Mouse (Mus musculus): ENCODE measurements around the gene Apbb2.

Apbb2 gene

DNA sequence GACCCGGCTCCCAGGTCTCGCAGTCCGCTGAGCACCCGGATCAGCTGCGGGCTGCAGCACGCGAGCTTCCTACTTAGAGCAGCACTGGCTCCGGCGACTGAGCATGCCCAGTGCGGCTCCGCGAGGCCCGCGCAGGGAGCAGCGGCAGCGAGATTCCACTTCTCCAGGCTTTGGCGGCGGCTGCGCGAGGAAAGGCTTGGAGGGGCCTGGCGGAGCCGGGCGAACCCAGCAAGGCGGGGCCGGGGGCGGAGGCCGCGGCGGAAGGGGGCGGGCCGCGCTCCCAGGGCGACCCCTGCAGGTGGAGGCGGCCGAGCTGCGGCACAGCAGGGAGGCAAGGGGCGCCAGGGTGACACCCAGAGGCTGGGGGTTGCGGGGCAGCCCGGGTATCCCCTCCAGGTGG, at the start of gene Apbb2:
TSS of gene Apbb2 (minus strand) at position 188 of the 400 bp plus-strand sequence.
- peak; percentile 90 for DNase-seq (ENCODE audit: low spot score)

DNA sequence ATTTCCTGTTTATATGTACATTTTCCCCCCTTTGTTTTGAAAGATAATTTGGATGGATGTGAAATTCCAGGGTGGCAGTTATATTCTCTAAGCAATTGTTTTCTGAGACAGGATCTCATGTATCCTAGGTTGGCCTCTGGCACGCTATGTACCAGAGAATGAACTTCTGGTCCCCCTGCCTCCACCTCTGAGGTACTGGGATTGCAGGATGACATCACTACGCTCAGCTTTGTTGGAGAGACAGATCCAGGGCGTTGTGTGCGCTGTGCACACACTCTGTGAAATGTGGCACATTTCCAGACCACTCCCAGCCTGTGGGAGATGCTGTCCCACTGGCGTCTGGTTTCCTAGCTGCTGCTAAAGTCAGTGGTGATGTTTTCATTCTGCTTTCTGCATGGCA, 35.6 kb upstream of the Apbb2 start:
- DNase-seq (ENCODE audit: low spot score), result no peak

DNA sequence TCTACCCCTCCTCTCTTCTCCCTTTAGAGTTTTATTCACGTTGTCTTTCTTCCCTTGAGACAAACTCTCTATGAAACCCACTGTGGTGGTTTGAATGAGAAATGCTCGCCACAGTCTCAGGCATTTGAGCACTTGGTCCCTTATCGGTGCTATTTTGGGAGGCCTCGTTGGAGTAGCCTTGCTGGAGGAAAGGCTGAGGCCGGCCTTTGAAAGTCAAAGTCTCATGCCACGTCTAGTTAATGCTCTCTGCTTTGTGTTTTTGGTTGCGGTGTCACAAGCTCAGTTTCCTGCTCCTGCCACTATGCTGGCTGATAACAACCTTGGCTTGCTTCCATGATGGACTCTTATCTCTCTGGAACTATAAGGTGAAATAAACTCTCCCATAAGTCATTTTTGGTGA, 28.9 kb upstream of the Apbb2 start:
- no peak for DNase-seq (ENCODE audit: low spot score)

DNA sequence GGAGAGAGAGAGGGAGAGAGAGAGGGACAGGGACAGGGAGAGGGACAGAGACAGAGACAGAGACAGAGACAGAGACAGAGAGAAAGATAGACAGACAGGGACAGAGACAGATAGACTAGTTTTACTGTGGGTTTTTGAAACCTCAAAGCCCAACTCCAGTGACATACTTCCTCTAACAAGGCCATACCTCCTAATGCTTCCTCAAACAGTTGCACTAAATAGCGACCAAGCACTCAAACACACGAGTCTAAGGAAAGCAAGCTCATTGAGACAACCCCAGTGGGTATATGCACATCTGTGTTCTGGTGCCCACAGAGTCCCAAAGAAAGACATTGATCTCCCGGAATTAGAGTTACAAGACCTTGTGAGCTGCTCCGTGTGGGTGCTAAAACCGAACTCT, 24.7 kb upstream of the Apbb2 start:
- no peak for DNase-seq (ENCODE audit: low spot score)

DNA sequence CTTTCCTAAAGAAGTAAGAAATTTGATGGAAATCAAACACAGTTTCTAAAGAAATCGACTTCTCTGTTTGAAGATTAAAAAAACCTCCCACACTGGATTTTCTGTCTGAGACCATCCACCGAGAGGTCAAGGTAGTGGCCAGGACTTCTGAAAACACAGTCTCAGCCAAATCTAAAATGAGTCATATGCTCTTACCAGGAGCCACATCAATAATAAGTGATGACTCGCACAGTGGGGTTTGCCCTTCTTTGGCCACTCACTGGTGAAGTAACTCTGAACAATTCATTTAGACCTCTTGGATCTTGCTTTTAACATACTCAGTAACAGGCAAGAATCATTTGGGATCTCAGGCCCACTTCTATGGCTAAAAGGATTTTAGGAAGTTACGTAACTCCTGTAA, 23.6 kb upstream of the Apbb2 start:
- no peak for DNase-seq (ENCODE audit: low spot score)

DNA sequence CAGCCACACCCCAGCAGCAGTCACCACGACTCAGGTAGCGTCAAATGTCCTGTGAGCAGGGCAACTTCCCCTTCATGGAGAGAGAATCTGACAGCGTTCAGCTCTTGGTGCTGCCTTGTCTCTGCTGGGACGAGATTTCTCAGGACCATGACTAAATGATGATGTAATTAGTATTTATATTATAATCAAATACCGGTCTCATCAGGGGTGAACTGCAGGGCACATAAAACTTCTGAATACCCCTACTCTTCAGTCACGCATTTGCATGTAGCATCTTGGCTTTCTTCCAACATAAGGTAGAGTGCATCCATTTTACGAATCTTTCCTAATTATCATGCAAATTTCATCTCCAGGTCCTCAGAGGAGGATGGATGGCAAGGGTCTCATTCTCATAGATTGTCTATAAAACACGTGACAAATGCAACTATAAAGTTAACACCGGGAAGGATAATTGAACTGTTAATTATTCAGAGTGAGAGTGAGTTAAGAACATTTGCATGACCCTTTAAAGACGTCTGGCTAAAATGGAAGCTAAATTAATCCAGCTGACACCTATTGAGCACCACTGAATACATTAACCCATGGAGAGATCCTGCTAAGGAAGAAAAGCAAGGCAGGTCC, 17.0 kb upstream of the Apbb2 start:
- DNase-seq (ENCODE audit: low spot score), result no peak

DNA sequence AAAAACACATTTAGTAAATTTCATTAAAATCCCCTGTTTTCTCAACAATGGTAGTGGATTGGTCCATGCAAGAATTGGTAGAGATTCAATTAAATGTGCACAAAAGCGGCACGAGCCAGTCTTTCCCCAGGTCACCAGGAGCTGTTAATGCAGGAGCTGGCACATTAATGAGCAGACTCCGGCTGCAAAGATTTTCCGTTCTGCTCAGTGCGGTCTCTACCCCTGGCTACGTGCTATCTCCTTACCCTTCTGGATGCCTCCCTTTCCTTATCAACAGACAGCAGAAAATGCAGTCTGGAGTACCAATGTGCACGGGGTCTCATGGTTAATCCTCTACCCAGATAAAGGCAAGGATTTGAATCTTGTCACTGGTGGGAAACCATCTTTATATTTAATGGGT, 9.2 kb upstream of the Apbb2 start:
- DNase-seq (ENCODE audit: low spot score), result no peak

DNA sequence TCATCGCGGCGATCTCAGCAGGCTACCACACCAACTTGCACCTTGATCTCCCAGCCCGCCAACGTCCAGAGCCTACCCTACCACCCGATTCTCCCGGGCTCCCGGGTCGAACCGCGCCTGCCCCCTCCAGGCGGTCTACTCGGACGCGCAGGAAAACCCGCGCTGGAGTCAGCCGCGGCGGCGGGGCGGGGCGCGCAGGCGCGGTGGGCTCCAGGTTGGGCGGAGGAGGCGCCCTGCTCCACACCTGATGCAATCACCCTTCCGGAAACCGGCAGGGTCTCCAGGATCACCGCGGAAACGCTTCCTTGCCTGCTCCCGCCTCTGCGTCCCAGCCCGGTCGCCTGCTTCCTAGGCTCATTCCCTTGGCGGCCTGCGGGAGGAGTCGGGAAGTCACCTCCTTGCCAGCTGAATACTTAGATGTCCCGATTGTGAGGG, 1.6 kb upstream of the Apbb2 start:
- peak; percentile 73 for DNase-seq (ENCODE audit: low spot score)

DNA sequence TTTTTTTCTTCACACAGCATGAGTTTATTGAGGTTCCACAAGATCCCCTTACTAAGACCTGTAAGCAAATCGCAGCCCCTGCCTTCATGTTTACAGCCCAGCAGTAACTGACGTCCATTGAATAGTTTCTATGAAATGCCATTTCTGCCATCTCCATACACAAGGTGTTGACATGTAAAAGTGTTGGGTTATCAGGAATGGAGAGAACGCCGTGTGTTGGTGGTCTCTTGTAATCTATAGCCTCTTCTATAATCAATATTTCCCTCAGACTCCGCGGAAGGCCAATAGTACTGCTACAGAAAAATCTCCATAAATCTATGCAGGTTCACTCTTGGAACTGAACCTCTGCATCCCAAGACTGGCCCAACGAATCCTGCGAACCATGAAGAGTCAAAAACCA, 1.1 kb upstream of the Apbb2 start:
- DNase-seq (ENCODE audit: low spot score), result no peak

DNA sequence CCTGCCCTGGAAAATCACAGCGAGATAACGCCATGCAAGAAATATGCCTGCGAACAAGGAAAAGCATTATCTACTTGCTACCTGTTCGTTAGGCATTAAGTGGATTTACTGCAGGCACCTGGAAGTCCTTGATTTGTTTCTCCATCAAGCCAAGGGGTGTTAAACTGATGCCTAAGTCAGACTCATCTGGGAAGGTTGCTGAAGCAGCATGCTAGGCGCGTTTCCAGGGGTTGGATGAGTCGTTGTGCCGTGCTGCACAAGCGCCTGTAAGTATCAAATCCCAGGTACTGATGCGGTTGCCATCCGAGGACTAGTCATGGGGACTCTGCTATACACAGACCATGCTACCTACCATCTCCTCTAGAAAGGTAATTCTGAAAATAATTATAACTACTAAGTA, 611 bp upstream of the Apbb2 start:
- no peak for DNase-seq (ENCODE audit: low spot score)

DNA sequence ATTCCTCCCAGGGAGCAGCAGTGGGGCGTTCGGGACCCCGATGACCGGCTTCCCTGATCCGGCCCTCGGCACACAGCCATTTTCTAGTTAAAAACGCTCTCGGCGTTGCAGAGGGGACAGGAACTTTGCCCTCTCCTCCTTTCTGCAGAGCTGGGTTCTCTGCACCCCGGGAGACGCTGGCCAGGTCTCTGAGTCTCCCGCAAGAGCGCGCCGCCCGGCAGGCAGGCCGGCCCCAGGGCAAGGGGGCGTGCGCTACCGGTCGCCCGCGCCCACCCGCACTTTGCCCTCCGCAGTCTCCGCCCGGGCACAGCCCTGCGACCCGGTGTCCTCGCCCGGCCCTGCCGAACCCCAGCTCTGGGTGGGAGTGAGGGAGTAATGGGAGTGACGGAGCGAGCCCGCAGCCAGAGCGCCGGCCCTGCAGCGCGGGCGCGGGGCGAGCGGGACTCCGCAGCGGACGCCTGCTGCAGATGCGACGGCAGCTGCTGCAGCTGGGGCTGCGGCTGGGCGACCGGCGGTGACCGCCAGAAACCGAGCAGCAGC, 593 bp downstream of the Apbb2 start:
- no peak for DNase-seq (ENCODE audit: low spot score)

DNA sequence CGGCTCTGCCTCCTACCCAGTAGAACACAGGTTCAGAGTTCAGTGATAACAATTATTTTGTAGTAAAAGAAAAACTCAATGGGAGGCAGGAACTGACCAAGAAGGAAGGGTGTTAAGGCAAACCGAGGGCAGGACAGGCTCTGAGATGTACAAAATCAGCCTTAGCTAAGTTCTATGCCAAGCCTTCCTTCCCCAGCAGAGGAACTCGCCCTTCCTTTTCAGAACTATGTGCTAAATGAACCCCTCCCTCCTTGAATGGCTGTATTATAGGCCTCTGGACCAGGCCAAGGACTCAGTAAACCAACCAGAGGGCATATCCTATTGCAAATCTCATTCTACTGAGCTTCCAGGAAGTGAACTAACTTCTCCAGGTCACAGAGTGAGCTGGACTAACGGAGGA, 3.6 kb downstream of the Apbb2 start:
- no peak for DNase-seq (ENCODE audit: low spot score)

DNA sequence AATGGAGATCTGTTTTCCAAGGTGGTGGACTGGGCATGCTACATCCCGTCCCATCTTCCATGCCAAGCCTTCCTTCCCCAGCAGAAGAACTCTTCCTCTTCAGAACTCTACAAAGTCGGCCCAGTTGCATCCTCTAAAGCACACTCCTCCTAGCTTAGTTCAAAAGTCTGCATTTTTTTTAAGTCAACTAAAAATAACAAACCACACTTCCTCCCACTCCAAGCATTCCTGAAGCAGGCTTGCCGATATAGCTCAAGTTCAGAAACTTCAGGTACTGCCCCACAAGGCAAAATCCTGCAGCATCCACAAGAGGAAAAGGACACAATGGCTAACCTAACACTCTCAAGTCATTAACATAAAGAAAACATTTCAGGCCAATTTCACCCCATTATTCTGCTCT, 4.9 kb downstream of the Apbb2 start:
- no peak for DNase-seq (ENCODE audit: low spot score)

DNA sequence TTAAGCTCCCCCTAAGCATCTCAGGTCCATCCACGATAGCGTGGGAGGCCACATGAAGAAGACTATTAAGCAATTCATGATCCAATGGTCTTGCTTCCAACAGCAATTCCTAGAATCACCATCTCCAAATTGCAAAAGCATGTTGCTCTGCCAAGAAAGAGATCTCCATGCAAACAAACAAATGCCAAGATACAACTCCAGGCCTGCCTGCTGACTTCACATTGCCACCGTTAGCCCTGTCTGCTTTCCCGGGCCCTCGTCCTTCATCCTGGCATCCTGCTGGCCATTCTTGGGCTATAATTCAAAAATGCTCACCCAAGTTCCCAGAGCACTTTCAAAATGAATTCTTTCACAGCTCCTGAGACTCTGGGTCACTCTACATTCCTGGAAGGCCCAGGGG, 5.6 kb downstream of the Apbb2 start:
- no peak for DNase-seq (ENCODE audit: low spot score)

DNA sequence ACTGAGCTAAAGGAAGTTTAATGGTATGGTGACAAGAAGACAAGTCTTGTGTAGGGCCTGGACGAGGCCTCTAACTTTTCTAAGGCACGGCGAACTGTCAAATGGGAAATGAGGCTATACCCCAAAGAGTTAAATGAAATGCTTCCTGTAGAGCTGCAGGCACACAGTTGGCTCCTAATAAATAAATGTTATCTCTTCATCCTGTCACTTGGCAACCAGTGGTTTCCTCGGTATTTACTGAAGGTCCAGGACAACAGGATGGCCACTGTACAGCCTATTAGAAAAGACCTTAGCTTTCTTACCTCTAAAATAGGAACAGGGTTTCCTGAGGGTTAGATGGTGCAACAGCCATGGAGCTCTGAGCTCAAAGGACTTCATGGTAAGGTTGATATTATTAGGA, 6.7 kb downstream of the Apbb2 start:
- no peak for DNase-seq (ENCODE audit: low spot score)

DNA sequence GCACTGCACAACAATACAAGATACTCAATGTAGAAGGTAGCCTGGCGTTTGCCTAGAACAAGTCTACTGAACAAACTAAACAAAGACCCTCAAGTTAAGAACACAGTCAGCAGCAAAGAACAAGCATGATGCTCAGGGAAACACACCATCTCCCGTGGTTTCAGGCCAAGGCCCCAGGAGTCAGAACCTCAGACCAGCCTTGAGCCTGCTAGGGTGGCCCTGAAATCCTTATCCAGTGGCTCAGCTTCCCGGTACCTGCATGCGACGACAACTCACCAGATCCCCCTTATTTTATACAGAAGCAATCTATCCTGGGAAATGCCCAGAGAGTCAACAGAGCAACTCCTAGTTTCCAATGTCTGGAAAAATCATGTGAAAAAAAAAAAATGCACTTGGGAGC, 7.2 kb downstream of the Apbb2 start:
- DNase-seq (ENCODE audit: low spot score), result no peak

DNA sequence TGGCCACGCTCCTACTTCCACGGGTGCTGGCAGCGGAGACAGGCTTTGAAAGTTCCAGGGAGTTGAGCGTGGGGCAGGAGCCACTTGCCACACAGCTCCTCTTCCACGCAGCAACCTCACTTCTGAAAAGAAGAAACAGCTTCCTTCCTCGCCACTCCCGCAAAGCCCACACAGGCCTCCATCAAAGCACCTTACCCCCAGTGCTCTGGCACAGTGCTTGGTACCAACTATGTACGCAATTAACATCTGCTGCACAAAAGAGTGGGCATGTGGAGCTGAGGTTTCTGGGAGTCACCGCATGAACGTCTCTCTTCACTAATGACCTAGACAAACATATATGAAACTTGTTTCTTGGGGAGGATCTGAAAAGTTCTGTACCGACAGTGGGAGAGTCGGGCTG, 8.3 kb downstream of the Apbb2 start:
- DNase-seq (ENCODE audit: low spot score), result no peak

DNA sequence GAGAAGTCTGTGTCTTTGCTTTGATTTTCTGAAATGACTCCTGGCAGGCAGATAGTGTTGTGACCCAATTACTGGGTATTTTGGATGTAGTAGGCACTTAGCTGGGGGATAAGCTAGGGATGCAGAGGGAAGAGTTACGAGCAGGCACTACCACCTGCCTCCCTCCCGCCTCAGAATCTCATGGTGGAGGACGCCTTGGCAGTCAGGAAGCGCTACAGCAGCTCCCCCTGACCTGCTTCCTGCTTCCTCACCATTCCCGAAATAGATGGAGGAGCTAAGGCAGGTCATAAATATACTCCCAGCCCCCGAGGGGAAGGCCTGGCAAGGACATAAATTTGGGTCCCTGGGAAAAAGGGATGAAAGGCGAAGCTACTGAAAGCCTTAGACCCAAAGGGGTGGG, 9.3 kb downstream of the Apbb2 start:
- DNase-seq (ENCODE audit: low spot score), result no peak

DNA sequence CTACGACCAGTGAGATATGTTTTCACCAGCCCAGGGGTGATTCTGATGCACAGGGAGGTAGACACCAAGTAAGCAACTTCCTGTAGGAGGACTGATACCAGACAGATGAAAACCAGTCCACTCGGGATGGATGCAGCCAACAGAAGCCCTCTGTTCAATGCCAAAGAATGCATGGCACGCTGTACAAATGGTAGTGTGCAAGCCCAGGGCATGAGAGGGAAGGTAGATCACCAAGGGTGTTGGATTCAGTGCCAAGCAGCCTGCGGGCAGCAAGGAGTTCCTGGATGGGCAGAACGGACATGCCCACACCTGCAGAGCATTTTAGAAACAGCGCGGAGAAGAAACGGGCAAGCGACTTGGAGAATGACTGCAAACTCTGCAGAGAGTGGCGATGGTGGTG, 10.8 kb downstream of the Apbb2 start:
- DNase-seq (ENCODE audit: low spot score), result no peak

DNA sequence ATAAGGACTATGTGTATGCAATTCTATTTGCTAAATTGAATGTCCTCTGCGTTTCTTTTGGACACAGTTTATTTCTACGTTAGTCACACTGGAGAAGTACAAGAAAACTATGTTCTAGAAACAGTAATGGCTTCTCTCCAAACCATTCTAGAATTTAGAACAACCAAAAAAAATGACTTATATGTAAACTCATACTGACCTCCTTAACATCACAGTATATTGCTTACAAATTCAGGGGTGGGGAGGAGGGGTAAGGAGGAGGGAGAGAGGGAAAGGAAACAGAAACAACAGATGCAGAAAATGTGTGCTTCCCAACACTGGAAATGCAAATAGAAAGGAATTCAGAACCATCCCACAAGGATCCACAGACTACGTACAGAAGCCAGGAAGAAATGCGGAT, 11.4 kb downstream of the Apbb2 start:
- no peak for DNase-seq (ENCODE audit: low spot score)

DNA sequence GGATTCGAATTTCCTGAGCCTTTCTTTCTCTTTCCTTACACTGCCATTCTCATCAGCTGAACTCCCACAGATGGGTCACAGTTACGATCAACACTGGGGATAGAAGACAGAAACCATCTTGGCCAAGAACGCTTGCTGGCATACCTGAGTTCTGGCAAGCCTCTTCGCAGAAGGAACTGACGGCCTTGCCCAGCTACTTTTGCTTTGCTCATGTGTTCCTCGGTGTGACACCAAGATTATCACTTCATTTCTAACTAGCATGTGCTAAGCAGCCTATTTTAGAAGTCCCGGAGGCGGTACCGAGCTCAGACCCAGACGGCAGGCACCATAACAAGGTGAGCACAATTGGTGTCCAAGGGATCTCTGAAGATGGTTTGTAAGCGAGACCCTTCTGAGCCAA, 12.9 kb downstream of the Apbb2 start:
- no peak for DNase-seq (ENCODE audit: low spot score)

DNA sequence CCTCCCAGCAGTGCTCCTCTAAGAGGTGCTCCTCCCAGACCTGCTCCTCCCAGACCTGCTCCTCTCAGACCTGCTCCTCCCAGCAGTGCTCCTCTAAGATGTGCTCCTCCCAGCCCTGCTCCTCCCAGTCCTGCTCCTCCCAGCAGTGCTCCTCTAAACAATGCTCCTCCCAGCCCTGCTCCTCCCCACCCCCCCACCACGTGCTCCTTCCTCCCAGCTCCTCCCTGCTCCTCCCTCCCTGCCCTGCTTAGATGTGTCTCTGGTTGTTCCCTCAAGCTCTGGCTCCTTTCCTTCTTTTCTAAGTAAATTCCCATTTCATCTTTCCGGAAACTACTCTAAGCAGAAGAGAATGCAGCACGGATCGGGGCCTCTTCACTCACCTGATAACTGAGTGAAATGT, 14.2 kb downstream of the Apbb2 start:
- no peak for DNase-seq (ENCODE audit: low spot score)

DNA sequence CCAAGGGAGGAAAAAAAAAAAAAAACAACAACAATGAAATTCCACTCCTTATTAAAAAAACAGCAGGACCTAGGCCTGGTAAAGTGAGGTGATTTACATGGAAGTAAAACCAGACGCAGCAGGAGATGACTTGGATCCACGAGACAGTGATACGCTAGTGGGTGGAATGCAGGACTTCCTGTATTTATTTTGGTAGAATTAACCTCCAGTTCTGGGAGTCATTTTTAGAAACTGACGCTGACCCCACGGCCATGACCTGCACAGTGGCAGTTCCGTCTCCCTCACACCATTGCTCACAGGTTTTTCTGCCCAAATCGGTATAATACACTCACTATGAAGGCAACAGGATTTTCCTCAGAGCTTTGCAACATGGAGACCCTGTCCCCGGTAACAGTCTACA, 14.8 kb downstream of the Apbb2 start:
- DNase-seq (ENCODE audit: low spot score), result no peak

DNA sequence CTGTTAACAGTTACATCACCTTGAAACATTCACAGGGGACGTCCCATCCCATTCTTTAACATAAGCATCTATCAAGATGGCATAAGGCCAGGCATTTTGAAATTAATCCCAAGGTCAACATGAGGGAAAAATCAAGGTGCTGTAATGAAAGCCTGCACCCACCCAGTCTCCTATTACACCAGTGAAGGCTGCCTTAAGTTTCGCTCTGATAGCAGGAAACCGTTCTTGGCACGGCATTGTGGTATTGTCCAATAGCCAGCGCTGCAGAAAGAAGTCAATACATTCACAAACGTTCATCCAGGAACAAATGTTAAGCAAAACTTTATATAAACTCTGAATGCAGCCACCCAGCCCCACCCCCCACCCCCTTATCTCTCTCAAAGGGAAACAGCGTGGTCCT, 15.4 kb downstream of the Apbb2 start:
- DNase-seq (ENCODE audit: low spot score), result no peak
